Mouse (Mus musculus) lung, postnatal 0 days (tissue): ENCODE measurements around the gene Hba-a2.
"Not testable (repeated sequence)": the region's sequence is repeated elsewhere in the genome, so short reads cannot be mapped to it uniquely, and the experiment has no call there.

Experiments used
- CTCF ChIP-seq: IDR thresholded peaks from 2 replicates; pipeline ENCODE4 v1.5.1; 2016; ENCODE audit warnings: antibody characterized with exemption, mild to moderate bottlenecking
- EP300 ChIP-seq: IDR thresholded peaks from 2 replicates; pipeline ENCODE4 v1.6.1; 2016; ENCODE audit warnings: antibody characterized with exemption, mild to moderate bottlenecking, control low read depth

- TF ChIP-seq CTCF, EP300: not testable (repeated sequence)
Measured at GRCm38 (mm10) chr11:32296203-32296602, at the start of gene Hba-a2.
